Mouse (Mus musculus): ENCODE results near the gene Aspscr1. TPM values are rescaled to one million over a fixed set of nuclear protein-coding genes. Genes with fewer than 3 reads are reported as not detected.

Gene Aspscr1
- 10 to 100 TPM; 35.0 to 37.9 TPM for total RNA-seq (2021)
- long read RNA-seq, experiment 1, transcript Aspscr1-201 (16 exons, 1,820 nt) = major isoform, 78 of 103 reads
- long read RNA-seq, experiment 1, partial matches to known transcripts = 2 of 103 reads
- long read RNA-seq, experiment 1, other reads (novel, unspliced or antisense) = 20 of 103 reads
- long read RNA-seq, experiment 2, transcript Aspscr1-201 (16 exons, 1,820 nt) = major isoform, 61 of 87 reads
- long read RNA-seq, experiment 2, partial matches to known transcripts = 4 of 87 reads
- long read RNA-seq, experiment 2, other reads (novel, unspliced or antisense) = 18 of 87 reads

- DNase-seq = peak; percentile 96 to 97
- intact Hi-C loops (cut with DNase I) = no loop called here
Observed at GRCm38 (mm10) chr11:120672687-120673593, at the start of gene Aspscr1. Gene Aspscr1, plus strand, starts transcription at chr11:120672973.

- DNase-seq = peak; percentile 69 to 80
- intact Hi-C loops (cut with DNase I) = loop anchor here (2.0 to 5.0 kb wide), 2 partner anchors 51 to 173 kb away; partner anchors contain the start of gene Dus1l
Observed at GRCm38 (mm10) chr11:120623961-120624679, 48.7 kb upstream of the Aspscr1 start.

GRCm38 (mm10) chr11:120624680-120625111 is 48.1 kb upstream of the Aspscr1 start:
- intact Hi-C loops (cut with DNase I) = loop anchor here (2.0 to 5.0 kb wide), 2 partner anchors 50 to 173 kb away; partner anchors contain the start of gene Dus1l
- DNase-seq = peak; percentile 89 to 90

GRCm38 (mm10) chr11:120625152-120625775 is 47.5 kb upstream of the Aspscr1 start, which contains the start of gene Sirt7:
Gene Sirt7, minus strand, starts transcription at chr11:120625240.
- intact Hi-C loops (cut with DNase I) = loop anchor here (2.0 kb wide), 1 partner anchor 50 kb away; no protein-coding TSS in a partner anchor
- no peak for DNase-seq

DNA sequence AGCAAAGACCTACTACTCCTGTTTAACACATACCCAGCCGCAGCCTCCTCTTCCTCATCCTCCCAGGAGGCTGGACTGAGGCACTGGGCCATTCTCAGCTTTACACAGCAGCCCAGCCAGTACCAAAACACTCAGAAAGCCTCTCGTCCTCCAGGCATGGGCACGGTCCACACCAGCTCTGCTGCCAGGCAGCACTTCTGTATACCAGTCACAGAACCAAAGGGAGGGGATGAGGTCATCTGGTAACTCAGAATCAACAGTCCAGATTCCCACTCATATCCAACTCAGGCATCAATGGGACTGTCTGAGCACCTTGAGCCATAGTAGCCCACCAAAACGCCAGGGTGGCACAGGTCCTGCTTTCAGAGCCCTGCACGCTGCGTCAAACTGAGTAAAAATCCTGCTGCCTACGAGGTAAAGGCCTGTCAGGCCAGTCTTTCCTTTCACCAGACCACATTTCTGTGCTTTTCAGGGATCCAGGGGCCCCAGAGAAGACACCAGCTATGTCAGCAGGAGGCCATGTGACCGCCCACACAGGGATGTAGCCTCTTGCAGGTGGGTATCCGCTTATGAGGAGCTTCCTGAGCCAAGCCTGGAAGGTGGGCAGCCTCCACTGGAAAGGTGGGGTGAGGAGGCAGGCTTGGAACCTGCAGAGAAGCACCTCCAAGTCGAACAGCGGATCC is 45.8 kb upstream of the Aspscr1 start:
- no peak for DNase-seq
- intact Hi-C loops (cut with DNase I) = no loop called here

DNA sequence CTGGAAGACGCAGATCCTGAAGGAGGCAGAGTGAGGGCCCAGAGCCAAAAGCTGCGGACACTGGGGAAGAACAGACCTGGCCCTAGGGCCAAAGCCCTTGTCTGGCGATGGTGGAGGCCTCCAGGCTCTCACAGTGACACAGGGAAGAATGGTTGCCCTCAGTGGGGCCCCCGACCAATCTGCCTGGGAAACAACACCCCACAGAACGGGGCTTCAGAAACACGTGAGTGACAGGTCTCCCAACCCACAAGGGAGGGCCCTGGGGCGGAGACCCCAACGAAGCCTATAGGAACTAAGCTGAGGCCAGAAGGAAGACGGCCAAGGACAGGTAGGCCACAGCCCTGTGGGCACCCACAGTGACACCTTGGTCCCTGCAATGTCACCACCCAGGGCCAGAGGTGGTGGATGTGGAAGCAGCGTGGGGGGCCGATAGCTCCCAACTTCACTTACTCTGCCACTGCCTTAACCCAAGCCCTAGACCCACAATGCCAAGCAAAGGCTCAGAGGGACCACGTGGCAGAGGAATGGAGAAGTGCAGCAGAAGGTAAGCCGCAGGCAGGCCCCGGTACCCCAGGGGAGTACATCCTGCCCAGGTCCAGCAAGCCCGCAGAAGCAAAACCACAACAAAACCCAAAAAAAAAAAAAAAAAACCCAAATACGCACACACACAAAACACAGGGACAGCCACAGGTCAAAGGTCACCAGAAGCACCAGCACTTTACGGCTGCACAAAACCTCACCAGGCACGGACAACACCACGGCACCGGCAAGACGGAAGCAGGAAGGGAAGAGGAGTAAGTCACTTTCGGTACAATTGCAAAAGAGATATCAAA is 45.1 kb upstream of the Aspscr1 start:
- intact Hi-C loops (cut with DNase I) = no loop called here

DNA sequence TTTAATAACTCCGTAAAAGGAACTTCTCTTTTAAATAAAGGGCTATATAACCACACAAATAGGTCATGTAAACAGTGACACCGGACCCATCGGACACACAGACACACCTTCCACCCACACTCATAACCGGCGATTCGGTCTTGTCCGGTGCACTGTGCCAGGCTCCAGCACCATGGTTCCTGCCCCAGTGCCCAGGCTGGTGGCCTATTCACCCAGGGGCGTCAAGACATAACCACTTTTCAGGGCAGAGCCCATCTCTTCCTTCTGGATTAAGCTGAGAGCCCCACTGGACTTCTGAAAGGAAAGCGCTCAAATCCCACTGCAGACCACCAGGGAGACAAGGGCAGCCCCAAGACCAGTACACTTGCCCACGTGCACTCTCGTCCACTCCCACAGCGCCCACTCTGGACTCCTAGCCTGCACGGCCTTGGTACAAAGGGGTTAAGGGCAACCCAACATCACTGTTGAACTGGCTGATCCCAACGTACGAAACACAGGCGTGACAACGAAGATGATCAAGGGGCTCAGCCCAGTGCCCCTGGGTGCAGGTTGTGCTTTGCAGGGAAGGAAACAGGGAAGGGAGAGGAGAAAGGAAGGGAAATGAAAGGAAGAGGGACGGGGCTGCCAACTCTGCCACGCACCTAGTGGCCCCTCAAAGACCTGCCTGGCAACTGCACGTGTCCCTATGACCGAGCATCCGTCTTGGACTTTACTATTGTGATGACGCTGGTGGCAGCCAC is 44.0 kb upstream of the Aspscr1 start:
- DNase-seq = no peak
- intact Hi-C loops (cut with DNase I) = no loop called here

More for the DNA sequence above, 45.1 kb upstream of the Aspscr1 start:
- no peak for DNase-seq

DNA sequence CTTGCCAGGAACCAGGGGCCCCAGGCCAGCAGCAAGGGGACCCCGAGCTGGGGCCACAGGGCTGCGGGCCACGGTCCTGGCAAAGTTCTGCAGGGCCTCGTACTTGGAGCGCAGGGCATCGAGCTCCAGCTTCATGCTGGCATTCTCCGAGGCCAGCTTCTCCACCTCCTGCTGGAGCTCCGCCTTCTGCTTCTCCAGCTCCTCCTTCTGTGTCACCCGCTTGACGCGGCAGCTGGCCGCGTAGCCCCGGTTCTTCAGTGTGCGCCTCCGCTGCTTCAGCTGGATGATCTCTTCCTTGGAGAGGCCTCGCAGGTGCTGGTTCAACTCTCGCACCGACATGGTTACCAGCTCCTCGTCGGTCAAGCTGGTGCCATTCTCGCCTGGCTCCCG is 43.4 kb upstream of the Aspscr1 start:
- no peak for DNase-seq
- intact Hi-C loops (cut with DNase I) = no loop called here

- peak; percentile 70 to 71 for DNase-seq
Observed at GRCm38 (mm10) chr11:120629911-120630310, 42.9 kb upstream of the Aspscr1 start.

GRCm38 (mm10) chr11:120630401-120630871 is 42.3 kb upstream of the Aspscr1 start:
- peak in 1 of 2 experiments; percentile 57 for DNase-seq
- intact Hi-C loops (cut with DNase I) = no loop called here

More at GRCm38 (mm10) chr11:120629911-120630310, 42.9 kb upstream of the Aspscr1 start:
- intact Hi-C loops (cut with DNase I) = no loop called here

GRCm38 (mm10) chr11:120630881-120631725 is 41.7 kb upstream of the Aspscr1 start:
- DNase-seq = no peak
- intact Hi-C loops (cut with DNase I) = no loop called here

- no peak for DNase-seq
- intact Hi-C loops (cut with DNase I) = no loop called here
Observed at GRCm38 (mm10) chr11:120631726-120632448, 40.9 kb upstream of the Aspscr1 start.

DNA sequence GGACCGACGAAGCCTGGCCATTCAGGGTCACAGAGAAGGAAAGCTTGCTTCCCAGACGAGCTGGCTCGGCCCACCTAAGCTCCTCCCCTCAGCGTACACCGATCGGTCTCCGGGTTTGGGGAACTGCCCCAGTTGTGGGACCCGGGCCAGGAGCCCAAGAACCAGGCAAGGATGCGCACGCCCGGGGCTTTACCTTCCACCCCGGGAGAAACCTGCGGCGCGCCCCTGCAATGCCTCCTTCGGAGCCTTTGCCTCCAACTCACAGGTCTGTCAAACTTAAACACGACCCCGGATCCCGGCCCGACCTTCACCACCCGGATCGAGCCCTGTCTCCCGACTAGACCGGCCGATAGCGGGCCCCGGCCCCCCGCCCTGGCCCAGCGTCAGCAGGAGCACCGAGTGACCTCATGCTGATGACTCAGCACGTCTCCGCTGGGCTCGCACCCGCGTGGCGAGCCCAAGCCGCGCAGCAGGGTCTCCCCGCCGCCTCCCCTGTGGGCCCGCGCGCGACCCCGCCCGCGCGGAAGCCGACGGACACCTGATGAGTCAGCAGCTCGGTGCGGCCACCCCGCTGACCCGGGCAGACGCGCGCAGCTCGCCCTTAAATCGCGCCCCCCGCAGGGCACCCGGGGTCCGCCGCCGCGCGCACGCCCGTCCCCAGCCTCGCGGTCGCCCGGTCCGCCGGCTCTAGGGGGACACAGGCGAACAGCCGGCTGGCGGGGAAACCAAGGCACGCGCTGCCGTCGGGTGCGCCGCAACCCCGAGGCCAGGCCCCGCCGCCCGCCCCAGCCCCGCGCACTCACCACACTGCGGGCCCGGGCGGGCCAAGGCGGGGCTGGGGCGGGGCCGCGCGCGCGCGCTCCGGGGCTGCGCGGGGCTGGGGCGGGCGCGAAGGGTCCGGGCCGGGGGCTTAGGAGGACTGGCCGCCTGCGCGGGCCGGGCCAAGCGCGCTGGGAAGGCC is 39.9 kb upstream of the Aspscr1 start:
- peak; percentile 74 to 75 for DNase-seq
- intact Hi-C loops (cut with DNase I) = no loop called here

DNA sequence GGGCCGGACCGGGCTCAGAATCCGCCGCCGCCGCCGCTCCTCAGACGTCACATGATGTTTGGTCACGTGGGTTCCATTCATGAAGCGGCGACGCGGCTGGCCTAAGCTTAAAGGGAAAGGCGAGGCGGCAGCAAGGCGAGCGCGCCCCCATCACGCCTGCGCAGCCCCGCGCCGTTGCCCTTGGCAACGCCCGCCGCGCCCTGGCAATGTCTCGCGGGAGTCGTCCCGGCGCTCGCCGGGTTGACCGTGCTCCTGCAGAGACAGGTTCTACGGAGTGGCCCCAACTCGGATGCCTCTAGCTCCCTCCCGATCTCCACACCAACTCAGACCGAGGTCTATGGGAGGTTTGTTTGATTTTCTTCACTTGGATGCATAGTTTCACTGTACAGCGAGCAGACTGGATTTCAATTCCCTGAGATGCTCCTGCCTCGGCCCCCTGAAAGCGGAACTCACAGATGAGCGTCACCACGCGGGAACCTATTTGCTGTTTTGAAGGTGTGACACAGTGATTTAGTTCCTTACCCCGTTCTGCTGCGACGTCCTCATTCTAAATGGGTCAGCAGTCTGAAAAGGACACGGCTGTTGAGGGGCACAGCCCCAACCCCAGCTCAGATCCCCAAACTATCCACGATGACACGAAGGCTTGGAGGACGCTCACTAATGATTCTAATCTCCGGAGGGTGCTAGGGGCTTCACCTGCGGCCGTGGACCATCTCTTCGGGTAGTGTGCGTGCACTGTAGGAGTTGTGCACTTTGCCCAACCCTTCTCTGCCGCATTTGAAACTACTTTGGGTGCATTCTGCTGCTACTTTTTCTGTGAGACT is 39.0 kb upstream of the Aspscr1 start, which contains the start of gene Mafg:
Mafg (minus strand) TSS at position 81 of the 824 bp plus-strand sequence.
- DNase-seq = peak; percentile 94 to 95
- intact Hi-C loops (cut with DNase I) = no loop called here

Measured in heart, postnatal 14 days (tissue).